Mouse (Mus musculus) cortical plate, adult 2 months (tissue): Measurements from ENCODE around the gene Syne2.

Experiments used
- CTCF ChIP-seq: fragments of 200-500 bp; IDR thresholded peaks from 2 replicates; pipeline ENCODE4 v1.5.1; 2011; ENCODE audit warnings: mild to moderate bottlenecking, control low read depth, low read length; ENCODE audit not compliant: insufficient read depth; ENCODE audit errors: extremely low read depth
- POLR2A ChIP-seq: fragments of 200-500 bp; IDR thresholded peaks from 2 replicates; pipeline ENCODE4 v1.6.1; 2011; ENCODE audit warnings: mild to moderate bottlenecking, low read length, control low read depth; ENCODE audit not compliant: insufficient read depth; ENCODE audit errors: extremely low read depth

GRCm38 (mm10) chr12:75772424-75773034, 45.4 kb upstream of the Syne2 start:
- TF ChIP-seq POLR2A (no peak), CTCF (peak; percentile 72)
